ENCODE assay signal across 23 mouse cellular contexts in the genomic region with DNA sequence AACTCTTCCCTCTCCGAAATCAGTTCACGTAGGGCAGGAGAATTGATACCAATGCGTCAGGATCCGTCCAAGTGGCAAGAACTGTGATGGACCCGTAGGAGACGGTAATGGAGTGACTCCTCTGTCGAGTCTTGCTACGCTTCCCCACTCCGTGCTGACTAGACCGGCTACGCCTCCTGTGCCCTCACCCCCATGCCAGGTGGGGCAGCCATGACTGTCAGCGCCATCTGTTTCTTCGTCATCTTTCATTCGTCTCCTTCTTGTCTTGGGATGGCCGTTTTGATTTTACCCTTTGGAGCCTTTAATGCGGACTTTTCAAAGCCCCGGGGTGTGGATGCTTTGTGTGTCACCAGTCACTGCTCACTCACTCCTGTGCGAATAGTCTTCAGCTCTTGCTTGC. TPM values are rescaled to one million over a fixed set of nuclear protein-coding genes. Genes with fewer than 3 reads are reported as not detected.
DNase-seq lines count a peak whose midpoint lies in the region; ATAC-seq and TF ChIP-seq lines count a peak whose summit lies in the region.
"Had no signal": no experiment of that assay in that cellular context is flagged by ENCODE, and none has a peak within 500 bp of the region (broad histone marks: within the 10 kb centered on the region; RNA-seq: fewer than 3 reads in every experiment).

No protein-coding gene starts in this region.

- H3K4me3 ChIP-seq in heart, embryonic 15.5 days, result no peak overlapping the region
- H3K4me3 ChIP-seq in heart, embryonic 12.5 days, result no peak overlapping the region
- no peak overlapping the region for H3K4me3 ChIP-seq in C2C12 (ENCODE audit: insufficient read depth, poor library complexity, severe bottlenecking)
- no peak overlapping the region for H3K4me3 ChIP-seq in embryonic facial prominence, embryonic 14.5 days (ENCODE audit: low read depth, low read length)
- H3K4me3 ChIP-seq in limb, embryonic 13.5 days, result no peak overlapping the region
- H3K4me3 ChIP-seq: erythroblast, embryonic 14.5 days; forebrain, embryonic 12.5 days; liver, embryonic 13.5 days; megakaryocyte, embryonic 14.5 days; midbrain, embryonic 15.5 days; neural tube, embryonic 13.5 days had no signal

- peaks cover 19% of the 10 kb centered on the region for H3K79me2 ChIP-seq in C2C12 (ENCODE audit: control insufficient read depth, insufficient read depth)

- peaks cover 4% of the 10 kb centered on the region for H3K79me3 ChIP-seq in C2C12 (ENCODE audit: low read depth)

- no peaks in the 10 kb centered on the region for H3K27me3 ChIP-seq in heart, embryonic 15.5 days
- no peaks in the 10 kb centered on the region for H3K27me3 ChIP-seq in heart, embryonic 12.5 days (replicated peaks)
- no peaks in the 10 kb centered on the region for H3K27me3 ChIP-seq in C2C12 (ENCODE audit: control insufficient read depth, insufficient read depth, insufficient read length)
- H3K27me3 ChIP-seq in embryonic facial prominence, embryonic 14.5 days (replicated peaks; ENCODE audit: control insufficient read depth, insufficient read depth, low read length), result no peaks in the 10 kb centered on the region
- no peaks in the 10 kb centered on the region for H3K27me3 ChIP-seq in limb, embryonic 13.5 days
- H3K27me3 ChIP-seq: forebrain, embryonic 12.5 days; liver, embryonic 13.5 days; megakaryocyte, embryonic 14.5 days; midbrain, embryonic 15.5 days; neural tube, embryonic 13.5 days had no signal

- DNase-seq in embryonic facial prominence, embryonic 14.5 days (ENCODE audit: low spot score), result no peak
- DNase-seq in layer of hippocampus, postnatal 14 days (ENCODE audit: low spot score in 2 of 2), result no peak
- DNase-seq in cerebellum, adult 18-20 months, result no peak
- DNase-seq: adrenal gland, adult 8-10 months; B cell, adult 2 months; cerebellum, adult 2 months; cerebellum, postnatal 25 days; kidney, postnatal 4 days; liver, embryonic 13.5 days; lung, adult 2 months; retina, postnatal 1 day; thymus, postnatal 36 days had no signal

- TF ChIP-seq CTCF in C2C12 (IDR thresholded peaks at IDR 0.05; ENCODE audit: control insufficient read depth, insufficient read depth, insufficient read length), result no peak

- H3K4me1 ChIP-seq in heart, embryonic 15.5 days (replicated peaks), result peaks cover 33% of the 10 kb centered on the region
- H3K4me1 ChIP-seq in heart, embryonic 12.5 days (replicated peaks), result peaks cover 47% of the 10 kb centered on the region
- peaks cover 56% of the 10 kb centered on the region for H3K4me1 ChIP-seq in embryonic facial prominence, embryonic 14.5 days (ENCODE audit: control insufficient read depth, insufficient read depth, low read length)
- H3K4me1 ChIP-seq in limb, embryonic 13.5 days, result peaks cover 78% of the 10 kb centered on the region
- H3K4me1 ChIP-seq: megakaryocyte, embryonic 14.5 days had no signal

- no peak overlapping the region for H3K9ac ChIP-seq in heart, embryonic 15.5 days
- H3K9ac ChIP-seq in heart, embryonic 12.5 days, result no peak overlapping the region
- no peak overlapping the region for H3K9ac ChIP-seq in embryonic facial prominence, embryonic 14.5 days (ENCODE audit: low read depth, low read length)
- no peak overlapping the region for H3K9ac ChIP-seq in limb, embryonic 13.5 days
- H3K9ac ChIP-seq: forebrain, embryonic 12.5 days; liver, embryonic 13.5 days; midbrain, embryonic 15.5 days; neural tube, embryonic 13.5 days had no signal

- 85% methylated on average over 18 of the region's 18 CpGs for WGBS in heart, embryonic 15.5 days
- WGBS in heart, embryonic 12.5 days, result 91% methylated on average over 18 of the region's 18 CpGs
- WGBS in embryonic facial prominence, embryonic 14.5 days, result 70% methylated on average over 18 of the region's 18 CpGs
- WGBS in limb, embryonic 13.5 days, result 81% methylated on average over 18 of the region's 18 CpGs

- 0 out of 2 replicates have a peak overlapping the region, but pooled peaks have one; percentile 25 for H3K4me2 ChIP-seq in heart, embryonic 15.5 days
- no peak overlapping the region for H3K4me2 ChIP-seq in heart, embryonic 12.5 days
- H3K4me2 ChIP-seq in embryonic facial prominence, embryonic 14.5 days (ENCODE audit: low read depth, low read length), result peak overlapping the region; percentile 35; the same call in 1 of the 2 replicates
- H3K4me2 ChIP-seq in limb, embryonic 13.5 days (replicated peaks), result peak overlapping the region; percentile 19; the same call in 1 of the 2 replicates
- H3K4me2 ChIP-seq: forebrain, embryonic 12.5 days; liver, embryonic 13.5 days; midbrain, embryonic 15.5 days; neural tube, embryonic 13.5 days had no signal

- no peak for ATAC-seq in heart, embryonic 15.5 days (replicated peaks; ENCODE audit: insufficient number of reproducible peaks, insufficient read depth, low FRiP score, low read depth)
- no peak for ATAC-seq in heart, embryonic 12.5 days (ENCODE audit: insufficient number of reproducible peaks, low FRiP score)
- ATAC-seq in embryonic facial prominence, embryonic 14.5 days (ENCODE audit: low read depth), result no peak; the same call in 1 of the 2 replicates
- no peak for ATAC-seq in limb, embryonic 13.5 days (ENCODE audit: low FRiP score, low read depth)
- ATAC-seq: hindbrain, embryonic 16.5 days; intestine, embryonic 16.5 days; midbrain, embryonic 15.5 days had no signal

- no peak overlapping the region for H3K27ac ChIP-seq in heart, embryonic 15.5 days
- H3K27ac ChIP-seq in heart, embryonic 12.5 days (ENCODE audit: poor library complexity, severe bottlenecking), result no peak overlapping the region
- peak overlapping the region; percentile 46; the same call in 1 of the 2 replicates for H3K27ac ChIP-seq in embryonic facial prominence, embryonic 14.5 days (replicated peaks; ENCODE audit: low read depth, low read length)
- H3K27ac ChIP-seq in limb, embryonic 13.5 days, result peak overlapping the region; percentile 84
- H3K27ac ChIP-seq: forebrain, embryonic 12.5 days; liver, embryonic 13.5 days; midbrain, embryonic 15.5 days; neural tube, embryonic 13.5 days had no signal

- no peaks in the 10 kb centered on the region for H3K9me3 ChIP-seq in heart, embryonic 15.5 days (replicated peaks)
- no peaks in the 10 kb centered on the region for H3K9me3 ChIP-seq in heart, embryonic 12.5 days (replicated peaks)
- no peaks in the 10 kb centered on the region for H3K9me3 ChIP-seq in embryonic facial prominence, embryonic 14.5 days (ENCODE audit: control insufficient read depth, low read length)
- H3K9me3 ChIP-seq in limb, embryonic 13.5 days, result no peaks in the 10 kb centered on the region
- H3K9me3 ChIP-seq: forebrain, embryonic 12.5 days; liver, embryonic 13.5 days; megakaryocyte, embryonic 14.5 days; midbrain, embryonic 15.5 days; neural tube, embryonic 13.5 days had no signal

- H3ac ChIP-seq in C2C12 (ENCODE audit: control insufficient read depth, insufficient read length, low read depth), result peak overlapping the region; percentile 2

- no peaks in the 10 kb centered on the region for H3K36me3 ChIP-seq in heart, embryonic 15.5 days
- H3K36me3 ChIP-seq in heart, embryonic 12.5 days, result no peaks in the 10 kb centered on the region
- peaks cover 6% of the 10 kb centered on the region for H3K36me3 ChIP-seq in C2C12 (ENCODE audit: control insufficient read depth, insufficient read depth)
- H3K36me3 ChIP-seq in embryonic facial prominence, embryonic 14.5 days (ENCODE audit: control insufficient read depth, insufficient read depth, low read length), result no peaks in the 10 kb centered on the region
- H3K36me3 ChIP-seq in limb, embryonic 13.5 days, result 0 out of 2 replicates have a peak, but pooled peaks cover 4% of the 10 kb centered on the region
- H3K36me3 ChIP-seq: forebrain, embryonic 12.5 days; liver, embryonic 13.5 days; midbrain, embryonic 15.5 days; neural tube, embryonic 13.5 days had no signal

TF ChIP-seq in C2C12, 6 proteins besides CTCF, POLR2A, EP300 and RAD21:
- no peak for TF ChIP-seq CEBPB (IDR thresholded peaks at IDR 0.05; ENCODE audit: low read depth)
- TF ChIP-seq MYOD1 (IDR thresholded peaks at IDR 0.05; ENCODE audit: control insufficient read depth, insufficient read length, low read depth), result peak; percentile 85

RNA-seq across cellular contexts. Expression of gene Disp1, which starts 26.6 kb away (rescaled TPM):
- 7.8 and 11.0 TPM in 2 replicates for polyA plus RNA-seq in heart, embryonic 15.5 days (2015; fragmentation: Nextera tagmentation; extraction: Ambion mirVana)
- polyA plus RNA-seq in heart, embryonic 12.5 days (2016; fragmentation: Nextera tagmentation; extraction: Ambion mirVana), result 10.9 and 12.4 TPM in 2 replicates
- 17.0 TPM for polyA plus RNA-seq in C2C12 (2012; fragmentation: generic; extraction: Trizol)
- polyA plus RNA-seq in embryonic facial prominence, embryonic 14.5 days (2014; fragmentation: Nextera tagmentation; extraction: Ambion mirVana), result 17.9 and 21.7 TPM in 2 replicates
- 29.3 and 34.0 TPM in 2 replicates for polyA plus RNA-seq in limb, embryonic 13.5 days (2015; fragmentation: Nextera tagmentation; extraction: Ambion mirVana)
- total RNA-seq in layer of hippocampus, postnatal 14 days (2021), result 1 to 10 TPM; 3.6 to 4.1 TPM

Comparison
In these comparisons a context has a peak if more than half of its experiments do, and no peak if none do; other contexts are left out.
1. H3K27ac ChIP-seq: peak in embryonic facial prominence, embryonic 14.5 days (single experiment) and limb, embryonic 13.5 days (single experiment); none in heart, embryonic 15.5 days (single experiment) and heart, embryonic 12.5 days (single experiment).